In genomic region chr11:84813724-84814510, GRCm38 (mm10) we compare ENCODE assay signal across 8 mouse cellular contexts. TPM values are rescaled to one million over a fixed set of nuclear protein-coding genes. Genes with fewer than 3 reads are reported as not detected.
DNase-seq lines count a peak whose midpoint lies in the region; ATAC-seq lines count a peak whose summit lies in the region.

No protein-coding gene starts in this region.

- H3K4me2 ChIP-seq in heart, embryonic 12.5 days, result no peak overlapping the region
- no peak overlapping the region for H3K4me2 ChIP-seq in hindbrain, embryonic 15.5 days
- no peak overlapping the region for H3K4me2 ChIP-seq in limb, embryonic 15.5 days
- H3K4me2 ChIP-seq in neural tube, embryonic 11.5 days (ENCODE audit: low read depth), result no peak overlapping the region

- no peaks in the 10 kb centered on the region for H3K9me3 ChIP-seq in heart, embryonic 12.5 days (replicated peaks)
- no peaks in the 10 kb centered on the region for H3K9me3 ChIP-seq in hindbrain, embryonic 15.5 days
- H3K9me3 ChIP-seq in limb, embryonic 15.5 days, result no peaks in the 10 kb centered on the region
- no peaks in the 10 kb centered on the region for H3K9me3 ChIP-seq in neural tube, embryonic 11.5 days (ENCODE audit: control insufficient read depth, low read length)

- DNase-seq in heart, adult 18-20 months, result peak; percentile 44 to 84
- peak; percentile 65 for DNase-seq in adrenal gland, postnatal 25 days
- DNase-seq in neural tube, embryonic 11.5 days (ENCODE audit: low spot score), result peak; percentile 86
- DNase-seq in testis, postnatal 10 days (ENCODE audit: low spot score), result peak; percentile 88

- no peak overlapping the region for H3K27ac ChIP-seq in heart, embryonic 12.5 days (ENCODE audit: poor library complexity, severe bottlenecking)
- no peak overlapping the region for H3K27ac ChIP-seq in hindbrain, embryonic 15.5 days (replicated peaks)
- 0 out of 2 replicates have a peak overlapping the region, but pooled peaks have one; percentile 27 for H3K27ac ChIP-seq in limb, embryonic 15.5 days
- H3K27ac ChIP-seq in neural tube, embryonic 11.5 days (ENCODE audit: low read depth, low read length), result no peak overlapping the region

- ATAC-seq in heart, embryonic 12.5 days (ENCODE audit: insufficient number of reproducible peaks, low FRiP score), result no peak
- ATAC-seq in erythroid progenitor cell, adult 5-6 weeks (replicated peaks; ENCODE audit: low FRiP score, poor library complexity, severe bottlenecking), result peak; percentile 37; the same call in 1 of the 2 replicates
- ATAC-seq in hindbrain, embryonic 15.5 days (ENCODE audit: low FRiP score, low read depth), result peak; percentile 49; the same call in 1 of the 2 replicates
- ATAC-seq in limb, embryonic 15.5 days (ENCODE audit: insufficient number of reproducible peaks, low FRiP score, low TSS enrichment, low read depth), result no peak
- 0 out of 2 replicates have a peak, but pooled peaks have one; percentile 35 for ATAC-seq in neural tube, embryonic 11.5 days (ENCODE audit: insufficient read depth, low FRiP score, low TSS enrichment)

- 0 out of 2 replicates have a peak, but pooled peaks cover 4% of the 10 kb centered on the region for H3K27me3 ChIP-seq in heart, embryonic 12.5 days (replicated peaks)
- H3K27me3 ChIP-seq in hindbrain, embryonic 15.5 days, result no peaks in the 10 kb centered on the region
- H3K27me3 ChIP-seq in limb, embryonic 15.5 days, result no peaks in the 10 kb centered on the region
- no peaks in the 10 kb centered on the region for H3K27me3 ChIP-seq in neural tube, embryonic 11.5 days (ENCODE audit: control insufficient read depth, insufficient read depth, low read length)

- H3K4me1 ChIP-seq in heart, embryonic 12.5 days (replicated peaks), result no peaks in the 10 kb centered on the region
- peaks cover 9% of the 10 kb centered on the region for H3K4me1 ChIP-seq in hindbrain, embryonic 15.5 days (replicated peaks)
- H3K4me1 ChIP-seq in limb, embryonic 15.5 days, result peaks cover 9% of the 10 kb centered on the region
- no peaks in the 10 kb centered on the region for H3K4me1 ChIP-seq in neural tube, embryonic 11.5 days (ENCODE audit: control insufficient read depth, insufficient read depth, low read length)

- no peak overlapping the region for H3K9ac ChIP-seq in heart, embryonic 12.5 days
- no peak overlapping the region for H3K9ac ChIP-seq in hindbrain, embryonic 15.5 days
- H3K9ac ChIP-seq in limb, embryonic 15.5 days, result no peak overlapping the region
- H3K9ac ChIP-seq in neural tube, embryonic 11.5 days (ENCODE audit: low read length), result no peak overlapping the region

- no peak overlapping the region for H3K4me3 ChIP-seq in heart, embryonic 12.5 days
- H3K4me3 ChIP-seq in hindbrain, embryonic 15.5 days, result no peak overlapping the region
- H3K4me3 ChIP-seq in limb, embryonic 15.5 days, result no peak overlapping the region
- no peak overlapping the region for H3K4me3 ChIP-seq in neural tube, embryonic 11.5 days (ENCODE audit: low read depth, low read length)

- peaks cover 15% of the 10 kb centered on the region for H3K36me3 ChIP-seq in heart, embryonic 12.5 days
- H3K36me3 ChIP-seq in hindbrain, embryonic 15.5 days, result no peaks in the 10 kb centered on the region
- H3K36me3 ChIP-seq in limb, embryonic 15.5 days, result peaks cover 7% of the 10 kb centered on the region; the same call in 1 of the 2 replicates
- no peaks in the 10 kb centered on the region for H3K36me3 ChIP-seq in neural tube, embryonic 11.5 days (ENCODE audit: control insufficient read depth, insufficient read depth, low read length)

- WGBS in heart, embryonic 12.5 days, result 57% methylated on average over 13 of the region's 13 CpGs
- 56% methylated on average over 13 of the region's 13 CpGs for WGBS in hindbrain, embryonic 15.5 days
- 55% methylated on average over 13 of the region's 13 CpGs for WGBS in limb, embryonic 15.5 days
- 59% methylated on average over 13 of the region's 13 CpGs for WGBS in neural tube, embryonic 11.5 days

RNA-seq across cellular contexts. Expression of gene Mrm1, which starts 5.4 kb away (rescaled TPM):
- total RNA-seq in heart, adult 18-20 months (2021), result 10 to 100 TPM; 20.8 to 25.0 TPM
- polyA plus RNA-seq in heart, embryonic 12.5 days (2016; fragmentation: Nextera tagmentation; extraction: Ambion mirVana), result 12.9 and 17.3 TPM in 2 replicates
- total RNA-seq in adrenal gland, postnatal 25 days (2021), result 16.9 and 21.8 TPM in 2 replicates
- 65.4 and 66.0 TPM in 2 replicates for total RNA-seq in erythroid progenitor cell, adult 5-6 weeks (2015; ENCODE audit: low replicate concordance)
- 27.2 and 42.7 TPM in 2 replicates for total RNA-seq in erythroid progenitor cell, adult 5-6 weeks (2017; ENCODE audit: low replicate concordance)
- 20.0 TPM in 2 replicates for polyA plus RNA-seq in hindbrain, embryonic 15.5 days (2015; fragmentation: Nextera tagmentation; extraction: Ambion mirVana)
- polyA plus RNA-seq in limb, embryonic 15.5 days (2015; fragmentation: Nextera tagmentation; extraction: Ambion mirVana), result 12.2 and 13.8 TPM in 2 replicates
- polyA plus RNA-seq in neural tube, embryonic 11.5 days (2014; fragmentation: Nextera tagmentation; extraction: Ambion mirVana), result 11.0 and 14.0 TPM in 2 replicates

RNA-seq across cellular contexts. Expression of gene Dhrs11, which starts 14.9 kb away (rescaled TPM):
- 10 to 100 TPM; 97.1 to 99.1 TPM for total RNA-seq in heart, adult 18-20 months (2021)
- polyA plus RNA-seq in heart, embryonic 12.5 days (2016; fragmentation: Nextera tagmentation; extraction: Ambion mirVana), result 25.2 and 26.8 TPM in 2 replicates
- total RNA-seq in adrenal gland, postnatal 25 days (2021), result 49.8 and 56.3 TPM in 2 replicates
- total RNA-seq in erythroid progenitor cell, adult 5-6 weeks (2015; ENCODE audit: low replicate concordance), result 865 and 926 TPM in 2 replicates
- total RNA-seq in erythroid progenitor cell, adult 5-6 weeks (2017; ENCODE audit: low replicate concordance), result 517 and 556 TPM in 2 replicates
- 8.6 and 10.5 TPM in 2 replicates for polyA plus RNA-seq in hindbrain, embryonic 15.5 days (2015; fragmentation: Nextera tagmentation; extraction: Ambion mirVana)
- polyA plus RNA-seq in limb, embryonic 15.5 days (2015; fragmentation: Nextera tagmentation; extraction: Ambion mirVana), result 12.8 and 14.3 TPM in 2 replicates
- 11.6 and 13.8 TPM in 2 replicates for polyA plus RNA-seq in neural tube, embryonic 11.5 days (2014; fragmentation: Nextera tagmentation; extraction: Ambion mirVana)

RNA-seq across cellular contexts. Expression of gene Ggnbp2, which starts 56.7 kb away (rescaled TPM):
- 10 to 100 TPM; 53.9 to 57.9 TPM for total RNA-seq in heart, adult 18-20 months (2021)
- polyA plus RNA-seq in heart, embryonic 12.5 days (2016; fragmentation: Nextera tagmentation; extraction: Ambion mirVana), result 55.5 and 57.4 TPM in 2 replicates
- total RNA-seq in adrenal gland, postnatal 25 days (2021), result 85.3 and 91.7 TPM in 2 replicates
- total RNA-seq in erythroid progenitor cell, adult 5-6 weeks (2015; ENCODE audit: low replicate concordance), result 268 and 506 TPM in 2 replicates
- total RNA-seq in erythroid progenitor cell, adult 5-6 weeks (2017; ENCODE audit: low replicate concordance), result 686 and 829 TPM in 2 replicates
- polyA plus RNA-seq in hindbrain, embryonic 15.5 days (2015; fragmentation: Nextera tagmentation; extraction: Ambion mirVana), result 68.9 and 72.9 TPM in 2 replicates
- 63.8 and 64.8 TPM in 2 replicates for polyA plus RNA-seq in limb, embryonic 15.5 days (2015; fragmentation: Nextera tagmentation; extraction: Ambion mirVana)
- polyA plus RNA-seq in neural tube, embryonic 11.5 days (2014; fragmentation: Nextera tagmentation; extraction: Ambion mirVana), result 71.1 and 73.7 TPM in 2 replicates

Comparison
In these comparisons a context has a peak if more than half of its experiments do, and no peak if none do; other contexts are left out.
1. ATAC-seq: peak in erythroid progenitor cell, adult 5-6 weeks (single experiment), hindbrain, embryonic 15.5 days (single experiment) and neural tube, embryonic 11.5 days (single experiment); none in heart, embryonic 12.5 days (single experiment) and limb, embryonic 15.5 days (single experiment).
2. Peak in every context shown above with its lines, with median percentiles within 50 percentile points of each other: DNase-seq.